ENCODE assay signal across 11 mouse cellular contexts in genomic region chr10:13842855-13843254, GRCm38 (mm10). TPM values are rescaled to one million over a fixed set of nuclear protein-coding genes. Genes with fewer than 3 reads are reported as not detected.
DNase-seq lines count a peak whose midpoint lies in the region; ATAC-seq and TF ChIP-seq lines count a peak whose summit lies in the region.
"Had no signal": no experiment of that assay in that cellular context is flagged by ENCODE, and none has a peak within 500 bp of the region (broad histone marks: within the 10 kb centered on the region; RNA-seq: fewer than 3 reads in every experiment).

No protein-coding gene starts in this region.

- H3K27ac ChIP-seq in heart, embryonic 16.5 days (ENCODE audit: low read length), result peak overlapping the region; percentile 20; the same call in 1 of the 2 replicates
- H3K27ac ChIP-seq: limb, embryonic 15.5 days; neural tube, embryonic 13.5 days had no signal

- no peak for TF ChIP-seq CTCF in Patski (IDR thresholded peaks at IDR 0.05)
- no peak for TF ChIP-seq CTCF in lung, adult 2 months (IDR thresholded peaks at IDR 0.05; ENCODE audit: insufficient read depth, low read length)

- DNase-seq in adrenal gland, adult 2 months, result peak; percentile 61
- DNase-seq in adrenal gland, adult 18-20 months (ENCODE audit: low spot score in 2 of 2), result no peak
- peak; percentile 68 for DNase-seq in Patski (ENCODE audit: low read depth, low spot score)
- DNase-seq in cerebellum, postnatal 25 days, result peak; percentile 73 to 78
- DNase-seq in spleen, adult 18-20 months, result no peak
- DNase-seq in urinary bladder, postnatal 25 days (ENCODE audit: low spot score), result no peak
- DNase-seq in lung, adult 2 months, result no peak

- TF ChIP-seq POLR2A in lung, adult 2 months (IDR thresholded peaks at IDR 0.05; ENCODE audit: borderline replicate concordance, extremely low read depth, low read depth, low read length), result no peak

- CTCF ChIA-PET in Patski (lab: Charles Lee), result interaction anchor here (0.9 kb wide), 1 partner anchor 33 kb away, joined by 3 read pairs; no protein-coding TSS in a partner anchor

- POLR2A ChIA-PET in Patski (lab: Charles Lee), result no interaction called here

- no peaks in the 10 kb centered on the region for H3K9me3 ChIP-seq in heart, embryonic 16.5 days (replicated peaks; ENCODE audit: control insufficient read depth, low read length)
- H3K9me3 ChIP-seq: limb, embryonic 15.5 days; neural tube, embryonic 13.5 days had no signal

- 45% methylated on average over 8 of the region's 8 CpGs for WGBS in heart, embryonic 16.5 days
- WGBS in lung, adult 2 months, result 47% methylated on average over 8 of the region's 8 CpGs

- no peaks in the 10 kb centered on the region for H3K27me3 ChIP-seq in Patski
- H3K27me3 ChIP-seq in heart, embryonic 16.5 days (ENCODE audit: control insufficient read depth, insufficient read depth, low read length), result no peaks in the 10 kb centered on the region
- H3K27me3 ChIP-seq: limb, embryonic 15.5 days; neural tube, embryonic 13.5 days had no signal

- H3K4me3 ChIP-seq in heart, embryonic 16.5 days (ENCODE audit: low read length), result no peak overlapping the region
- no peak overlapping the region for H3K4me3 ChIP-seq in lung, adult 2 months (replicated peaks; ENCODE audit: extremely low read depth, low read depth, low read length)
- H3K4me3 ChIP-seq: limb, embryonic 15.5 days; neural tube, embryonic 13.5 days had no signal

- in situ Hi-C loops in Patski (cut with MboI; ENCODE audit: low pct_unique_long_range_greater_than_20kb), result no loop called here

- H3K36me3 ChIP-seq in heart, embryonic 16.5 days (ENCODE audit: control insufficient read depth, insufficient read depth), result no peaks in the 10 kb centered on the region
- H3K36me3 ChIP-seq: limb, embryonic 15.5 days; neural tube, embryonic 13.5 days had no signal

- H3K4me2 ChIP-seq in heart, embryonic 16.5 days (ENCODE audit: low read depth, low read length), result peak overlapping the region; percentile 10; the same call in 1 of the 2 replicates
- H3K4me2 ChIP-seq: limb, embryonic 15.5 days; neural tube, embryonic 13.5 days had no signal

- ATAC-seq in Patski, result peak; percentile 73
- ATAC-seq in heart, embryonic 16.5 days (replicated peaks; ENCODE audit: extremely low read depth, insufficient read depth, low FRiP score), result peak; percentile 77
- ATAC-seq: hindbrain, embryonic 16.5 days had no signal

- peaks cover 25% of the 10 kb centered on the region for H3K4me1 ChIP-seq in heart, embryonic 16.5 days (ENCODE audit: control insufficient read depth, insufficient read depth, low read length)
- H3K4me1 ChIP-seq in lung, adult 2 months (ENCODE audit: control insufficient read depth, insufficient read depth, low read length), result no peaks in the 10 kb centered on the region

- no peak overlapping the region for H3K9ac ChIP-seq in heart, embryonic 16.5 days (ENCODE audit: low read length)
- H3K9ac ChIP-seq: limb, embryonic 15.5 days; neural tube, embryonic 13.5 days had no signal

RNA-seq across cellular contexts. Expression of gene Aig1, which starts 25.9 kb away (rescaled TPM):
- 10 to 100 TPM; 28.4 to 37.4 TPM for total RNA-seq in adrenal gland, adult 2 months (2021)
- polyA plus RNA-seq in adrenal gland, adult 2 months (2012; rRNA removed), result 40.4 and 42.6 TPM in 2 replicates
- total RNA-seq in adrenal gland, adult 18-20 months (2021), result 10 to 100 TPM; 23.2 to 37.0 TPM
- 17.8 TPM for polyA plus RNA-seq in Patski (2021)
- polyA plus RNA-seq in heart, embryonic 16.5 days (2015; fragmentation: Nextera tagmentation; extraction: Ambion mirVana), result 69.5 and 71.3 TPM in 2 replicates
- 67.5 and 76.5 TPM in 2 replicates for polyA plus RNA-seq in lung, adult 2 months (2012; rRNA removed)

Comparison
In these comparisons a context has a peak if more than half of its experiments do, and no peak if none do; other contexts are left out.
1. DNase-seq: peak in adrenal gland, adult 2 months (single experiment), Patski (single experiment) and cerebellum, postnatal 25 days (2 of 2); none in adrenal gland, adult 18-20 months (0 of 2), spleen, adult 18-20 months (0 of 2), urinary bladder, postnatal 25 days (single experiment) and lung, adult 2 months (single experiment).